Mouse (Mus musculus) hindlimb bud, embryonic 11.5 days (tissue): ENCODE data around the gene Eef2.

Experiments used
- DNase-seq: peaks from one replicate; pipeline ENCODE4 v3.0.0-alpha.2; 2012; ENCODE audit warnings: low read depth, low spot score; ENCODE audit errors: extremely low spot score

Gene Eef2

DNA sequence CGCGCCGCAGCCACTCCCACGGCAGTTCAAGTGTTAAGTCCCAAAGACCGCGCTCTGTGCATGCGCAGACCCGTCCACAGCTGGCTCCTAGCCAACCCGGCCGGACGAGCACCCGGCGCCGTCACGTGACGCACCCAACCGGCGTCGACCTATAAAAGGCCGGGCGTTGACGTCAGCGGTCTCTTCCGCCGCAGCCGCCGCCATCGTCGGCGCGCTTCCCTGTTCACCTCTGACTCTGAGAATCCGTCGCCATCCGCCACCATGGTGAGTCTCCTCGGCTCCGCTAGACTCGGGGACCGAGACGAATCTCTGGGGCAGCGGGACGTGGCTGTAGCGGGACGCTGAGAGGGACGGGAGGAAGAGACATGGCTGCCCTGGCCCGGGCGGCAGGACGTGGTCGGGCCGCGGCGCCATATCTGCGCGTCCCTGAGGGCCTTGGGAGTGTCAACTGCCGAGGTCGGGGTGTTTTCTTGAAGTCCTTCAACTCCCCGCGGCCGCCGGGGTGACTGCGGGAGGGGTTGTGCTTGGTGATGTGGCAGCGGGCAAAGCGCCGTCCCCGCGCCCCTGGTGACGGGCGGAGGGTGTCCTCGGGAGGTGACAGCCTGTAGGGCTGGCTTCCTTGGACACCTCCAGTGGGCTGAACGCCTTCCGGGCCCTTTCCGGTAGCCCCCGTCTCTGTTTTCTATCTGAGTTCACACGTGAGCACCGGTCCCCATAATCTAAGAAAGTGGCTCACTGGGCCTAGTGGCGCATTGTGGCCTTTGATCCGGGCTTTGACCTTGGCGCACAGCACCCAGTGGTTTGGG, at the start of gene Eef2:
Gene Eef2, plus strand, starts transcription at position 166 of the 806 bp plus-strand sequence.
- DNase-seq, result no peak

DNA sequence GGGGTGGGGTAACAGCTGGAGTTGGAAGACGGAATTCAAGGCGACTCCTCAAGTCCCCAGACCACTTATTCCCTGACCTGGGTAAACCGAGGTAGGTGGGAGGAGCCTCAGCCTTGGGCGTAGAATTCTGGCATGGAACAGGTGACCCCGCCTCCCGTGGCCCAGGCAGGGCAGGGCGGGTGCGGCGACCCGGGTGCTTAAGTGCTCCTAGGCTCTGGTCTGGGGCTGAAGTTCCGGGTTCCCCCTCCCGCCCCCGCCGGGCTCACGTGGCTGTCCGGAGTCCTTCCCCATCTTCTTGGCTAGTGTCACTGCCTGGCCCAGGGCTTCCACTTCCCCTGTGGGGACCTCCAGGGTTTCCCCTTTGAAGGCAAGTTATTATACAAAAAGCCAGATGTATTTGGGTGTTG, 42.2 kb upstream of the Eef2 start:
- DNase-seq, result no peak

- DNase-seq, result no peak
These were observed 41.3 kb upstream of the Eef2 start, which contains the start of gene Zbtb7a for GRCm38 (mm10) chr10:81134966-81135681. Gene Zbtb7a, plus strand, starts transcription at chr10:81135220.

- no peak for DNase-seq
These were observed 40.4 kb upstream of the Eef2 start for GRCm38 (mm10) chr10:81135831-81136705.

DNA sequence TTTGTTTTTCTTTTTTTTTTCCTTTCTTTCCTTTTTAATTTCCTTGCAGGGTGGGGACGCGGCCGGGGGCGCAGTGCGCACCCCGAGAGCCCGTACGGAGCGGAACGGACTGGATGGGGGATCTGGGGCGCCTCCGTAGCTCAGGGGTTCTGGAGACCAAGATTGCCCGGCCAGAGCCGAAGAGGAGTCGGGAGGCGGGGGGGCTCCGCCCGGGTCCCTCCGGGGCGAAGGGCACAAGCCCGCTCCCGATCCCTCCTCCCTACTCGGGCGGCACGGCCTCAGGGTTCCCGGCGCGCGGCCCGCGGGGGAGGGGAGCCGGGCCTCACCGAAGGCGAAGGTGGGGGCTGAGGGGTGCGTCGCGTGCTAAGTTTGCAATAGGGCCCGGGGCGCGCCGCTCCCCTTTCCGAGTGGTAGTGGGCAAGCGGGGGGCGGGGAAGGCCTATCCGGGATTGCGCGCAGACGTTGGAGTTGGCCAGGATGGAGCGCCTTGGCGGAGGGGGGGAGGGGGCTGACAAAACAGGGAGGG, 39.7 kb upstream of the Eef2 start:
- DNase-seq, result no peak

DNA sequence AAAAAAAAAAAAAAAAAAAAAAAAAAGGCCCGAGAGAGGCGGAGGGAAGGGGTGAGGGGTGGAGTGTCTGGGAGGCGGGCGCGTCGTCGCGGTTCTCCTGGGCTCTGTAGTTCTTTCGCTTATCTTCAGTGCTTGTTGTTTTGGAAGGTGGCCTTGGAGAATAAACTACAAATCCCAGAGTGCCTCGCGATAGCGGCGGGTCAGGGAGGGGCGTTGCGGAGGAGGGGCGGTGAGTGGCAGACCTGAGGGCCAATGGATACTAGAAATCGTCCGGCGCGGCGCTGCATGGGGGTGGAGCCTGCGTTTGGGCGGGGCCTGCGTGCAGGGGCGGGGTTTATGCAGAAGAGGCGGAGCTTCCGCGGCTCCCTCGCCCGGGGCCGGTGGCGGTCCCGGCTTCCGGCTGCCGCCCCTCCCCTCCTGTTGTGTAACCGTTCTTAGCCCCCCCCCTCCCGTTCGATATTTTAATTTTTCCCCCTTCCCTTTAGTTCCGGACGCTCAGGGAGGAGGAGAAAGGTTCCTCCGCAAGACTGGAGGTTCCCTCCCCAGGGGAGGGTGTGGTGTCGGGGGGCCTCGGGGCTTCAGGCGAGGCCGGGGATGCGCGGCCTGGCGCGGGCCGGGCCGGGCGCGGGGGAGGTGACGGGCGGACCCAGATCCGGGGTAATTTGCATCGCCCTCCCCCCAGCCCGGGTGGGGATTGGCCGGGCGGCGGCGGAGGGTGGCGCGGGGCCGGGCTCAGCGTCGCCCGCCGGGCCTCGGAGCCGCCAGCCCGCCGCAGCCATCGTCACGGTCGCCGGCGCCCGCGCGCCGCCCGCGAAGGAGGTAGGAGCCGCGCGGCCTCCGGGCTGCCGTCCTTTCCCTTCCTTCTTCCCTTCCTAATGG, 38.9 kb upstream of the Eef2 start:
- DNase-seq, result peak; percentile 98

GRCm38 (mm10) chr10:81138131-81138782, 38.2 kb upstream of the Eef2 start:
- DNase-seq, result no peak

DNA sequence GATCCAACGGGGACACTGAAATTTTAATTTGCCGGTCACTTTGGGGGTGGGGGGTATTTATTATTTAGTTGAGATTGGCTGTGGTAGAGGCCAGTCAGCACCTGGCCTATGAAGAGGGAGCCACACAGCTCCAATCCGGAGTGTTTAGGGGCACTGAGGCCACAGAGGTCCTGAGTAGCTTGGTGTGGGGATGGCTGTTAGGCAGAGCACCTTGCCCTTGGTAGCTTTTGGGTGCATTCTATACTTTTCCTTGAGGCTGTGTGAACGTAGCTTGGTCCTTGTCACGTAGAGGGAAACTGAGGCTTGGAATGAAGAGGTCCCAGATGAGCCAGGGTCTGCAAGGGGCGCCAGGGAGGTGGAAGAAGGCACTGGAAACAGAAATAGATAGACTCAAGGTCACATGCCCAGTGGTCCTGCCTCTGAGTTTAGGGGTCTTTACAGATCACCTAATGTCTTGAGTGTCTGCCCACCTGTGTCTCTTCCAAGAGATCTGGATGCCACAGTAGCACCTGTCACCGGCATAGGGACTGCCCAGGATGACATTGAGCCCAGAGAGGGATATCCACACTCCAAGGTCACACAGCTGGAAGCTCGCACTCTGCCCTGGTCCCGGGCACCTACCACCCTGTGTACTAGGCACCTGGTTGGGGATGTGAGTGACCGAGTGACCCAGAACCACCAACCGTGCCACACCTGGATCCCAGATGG, 37.5 kb upstream of the Eef2 start:
- DNase-seq, result no peak

DNA sequence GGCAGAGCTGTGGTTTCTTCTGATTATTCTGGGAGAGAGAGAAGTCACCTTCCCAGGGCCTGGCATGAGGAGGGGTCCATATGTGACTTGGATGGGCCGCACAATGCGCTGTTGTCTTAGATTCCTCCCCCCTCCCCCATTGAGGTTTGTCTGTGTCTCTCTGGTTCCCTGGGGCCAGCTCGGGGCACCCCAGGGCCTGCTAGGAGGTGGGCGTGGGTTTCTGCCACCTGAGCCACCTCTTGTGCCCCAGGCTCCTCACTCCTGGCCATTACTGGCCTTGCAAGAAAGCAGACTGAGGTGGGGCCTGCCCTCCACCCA, 36.9 kb upstream of the Eef2 start:
- DNase-seq, result no peak

GRCm38 (mm10) chr10:81140005-81140404, 36.4 kb upstream of the Eef2 start:
- DNase-seq, result no peak

- no peak for DNase-seq
These were observed 35.5 kb upstream of the Eef2 start for GRCm38 (mm10) chr10:81140717-81141454.

GRCm38 (mm10) chr10:81141455-81142210, 34.8 kb upstream of the Eef2 start:
- no peak for DNase-seq

DNA sequence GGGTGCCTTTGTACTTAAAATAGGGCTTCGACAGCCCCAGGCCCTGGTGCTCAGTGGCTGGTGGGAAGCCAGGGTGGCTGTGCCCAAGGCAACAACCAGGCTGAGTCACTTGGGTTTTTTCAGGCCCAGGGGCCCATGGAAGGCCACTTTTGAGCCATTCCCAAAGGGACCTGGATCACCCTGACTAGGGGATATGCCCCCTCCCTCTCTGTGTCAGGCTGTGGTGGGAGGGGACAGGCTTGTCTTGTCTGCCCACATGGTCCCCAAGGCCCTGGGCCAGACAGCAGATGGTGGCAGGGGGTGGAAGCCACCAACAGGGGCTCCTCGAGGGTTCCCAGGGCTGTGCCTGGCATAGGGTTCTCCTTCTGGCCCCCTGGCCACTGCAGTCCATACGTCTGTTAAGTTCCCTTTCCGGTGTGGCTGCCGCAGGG, 33.9 kb upstream of the Eef2 start:
- DNase-seq, result no peak

GRCm38 (mm10) chr10:81143157-81143633, 33.2 kb upstream of the Eef2 start:
- DNase-seq, result no peak

GRCm38 (mm10) chr10:81143845-81144437, 32.5 kb upstream of the Eef2 start:
- DNase-seq, result no peak

- no peak for DNase-seq
These were observed 31.8 kb upstream of the Eef2 start for GRCm38 (mm10) chr10:81144667-81145066.

- no peak for DNase-seq
These were observed 31.1 kb upstream of the Eef2 start for GRCm38 (mm10) chr10:81145307-81145706.
